Mouse (Mus musculus): ENCODE results near the gene Map9.

Map9 gene

DNA sequence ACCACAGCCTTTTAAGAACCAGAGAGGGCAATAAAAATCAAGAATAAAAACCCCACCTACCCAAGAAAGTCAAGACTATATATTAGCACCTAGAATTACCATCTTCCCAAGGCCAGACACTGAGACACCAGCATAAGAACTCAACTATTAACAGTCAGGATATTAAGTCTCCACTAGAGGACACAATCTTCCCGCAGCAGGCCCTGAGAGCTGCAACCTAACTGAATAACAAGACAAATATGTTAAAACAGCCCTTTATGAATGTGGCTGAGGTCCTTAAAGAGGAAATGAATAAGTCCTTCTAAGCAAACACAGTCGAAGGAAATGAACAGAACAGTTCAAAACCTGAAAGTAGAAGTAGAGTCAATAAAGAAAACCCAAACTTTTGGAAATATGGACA, 49.6 kb downstream of the Map9 start:
- no peak for DNase-seq (ENCODE audit: low read depth, low spot score)

DNA sequence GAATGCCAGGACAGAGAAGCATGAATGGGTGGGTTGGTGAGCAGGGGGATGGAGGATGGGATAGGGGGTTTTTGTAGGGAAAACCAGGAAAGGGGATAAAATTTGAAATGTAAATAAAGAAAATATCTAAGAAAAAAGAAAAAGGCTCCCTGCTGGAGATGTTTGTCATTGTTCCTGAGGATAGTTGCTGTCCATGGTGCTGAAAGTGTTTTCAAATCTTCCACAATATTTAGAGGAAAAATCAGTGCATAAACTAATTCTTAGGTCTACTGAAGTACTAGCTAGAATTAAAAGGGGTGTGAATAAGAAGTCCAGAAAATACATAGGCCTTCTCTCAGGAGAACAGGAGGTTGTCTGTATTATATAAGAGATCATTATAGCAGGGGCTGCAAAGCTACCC, 54.6 kb downstream of the Map9 start:
- DNase-seq (ENCODE audit: low read depth, low spot score): peak; percentile 51

DNA sequence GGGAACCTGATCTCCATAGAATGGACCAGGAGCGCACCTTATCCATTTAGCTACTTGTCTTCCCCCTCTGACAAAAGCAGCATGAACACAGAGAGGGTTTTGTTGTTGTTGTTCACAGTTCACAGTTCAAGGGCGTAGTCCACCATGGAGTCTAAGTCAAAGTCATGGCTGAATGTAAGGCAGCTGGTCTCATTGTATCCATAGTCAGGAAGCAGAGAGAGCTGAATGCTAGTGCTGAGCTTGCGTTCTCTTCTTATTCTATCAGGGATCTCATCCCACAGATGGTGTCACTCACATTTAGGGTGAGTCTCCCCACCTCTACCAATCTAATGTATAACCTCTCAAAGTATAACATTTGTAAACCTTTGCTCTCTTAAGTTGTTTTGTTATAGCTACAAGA, 60.1 kb downstream of the Map9 start:
- DNase-seq (ENCODE audit: low read depth, low spot score): peak; percentile 84

DNA sequence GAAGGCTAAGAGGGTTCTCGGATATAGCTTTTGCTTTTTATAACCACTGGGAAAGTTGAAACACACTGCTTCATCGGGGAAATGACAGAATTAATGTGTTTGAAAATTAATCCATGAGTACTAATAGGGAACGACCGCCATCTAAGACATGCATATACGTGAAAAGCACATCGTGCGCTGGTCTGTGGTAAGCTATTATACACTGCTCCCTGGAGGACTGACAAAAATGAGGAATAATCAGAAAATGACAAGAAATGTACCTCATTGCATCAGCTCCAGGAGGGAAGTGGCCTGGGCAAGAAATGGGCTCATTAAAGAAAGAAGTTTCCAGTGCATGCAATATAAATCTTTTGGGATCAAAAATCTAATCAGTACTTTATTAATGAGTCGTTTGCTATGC, 77.5 kb downstream of the Map9 start:
- no peak for DNase-seq (ENCODE audit: low read depth, low spot score)

DNA sequence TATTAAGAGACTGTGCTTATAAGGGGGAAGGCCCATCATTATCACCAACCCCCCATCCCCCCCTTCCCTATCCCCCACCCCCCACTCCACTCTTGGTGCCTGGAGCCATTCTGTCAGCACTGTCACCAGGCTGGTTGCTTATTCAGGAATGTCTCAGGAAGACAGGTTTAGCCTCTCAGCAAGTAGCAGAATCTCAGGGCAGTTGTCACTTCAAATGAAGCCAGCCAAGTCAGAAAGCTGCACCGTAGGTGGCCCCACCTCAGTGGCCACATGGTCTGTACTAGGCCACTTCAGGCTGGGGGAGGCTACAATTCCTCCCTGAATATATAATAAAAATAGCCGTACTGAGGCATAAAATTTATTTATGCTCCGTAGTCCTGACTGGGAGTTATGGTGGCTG, 83.1 kb downstream of the Map9 start:
- DNase-seq (ENCODE audit: low read depth, low spot score): peak; percentile 56

DNA sequence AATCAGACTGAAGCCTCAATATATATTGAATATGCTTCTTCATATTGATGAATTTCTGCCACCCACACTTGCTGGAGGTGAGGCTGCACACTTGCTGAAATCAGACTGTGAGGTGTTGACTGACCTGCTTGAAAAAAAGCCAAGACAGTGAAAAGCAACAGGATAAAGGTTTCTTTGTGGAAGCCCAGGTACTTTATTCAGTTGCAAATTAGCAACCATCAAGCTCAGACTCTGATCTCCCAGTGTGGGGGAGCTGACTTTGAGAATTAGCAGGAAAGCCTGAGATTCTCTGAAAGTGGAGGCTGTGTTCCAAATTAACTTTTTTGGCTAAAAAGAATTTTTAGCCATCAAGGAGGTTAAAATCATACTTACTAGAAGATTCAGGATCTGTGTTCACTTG, 83.8 kb downstream of the Map9 start:
- DNase-seq (ENCODE audit: low read depth, low spot score): peak; percentile 87

All from R1 (cell line).